Mouse (Mus musculus) kidney, embryonic 14.5 days (tissue): ENCODE measurements around the gene Sae1. TPM values are rescaled to one million over a fixed set of nuclear protein-coding genes. Genes with fewer than 3 reads are reported as not detected.
A peak's percentile ranks its signal among the peaks of the same experiment; 100 is the strongest.

ENCODE experiments used
- ATAC-seq: fragments of 200-750 bp; cut with Nextera tagmentation; 2 replicates; pipeline ENCODE4 v1.8.0; 2017; ENCODE audit warnings: moderate number of reproducible peaks, mild to moderate bottlenecking, moderate TSS enrichment, moderate library complexity; ENCODE audit not compliant: low FRiP score, low TSS enrichment
- H3K27ac ChIP-seq: fragments of 300-500 bp; sonication (generic); 2 replicates; pipeline ENCODE4 v1.5.1; 2014; ENCODE audit warnings: low read depth, mild to moderate bottlenecking, low read length, moderate library complexity, mixed read lengths
- H3K27me3 ChIP-seq: fragments of 300-500 bp; sonication (generic); 2 replicates; pipeline ENCODE4 v1.6.1; 2014; ENCODE audit warnings: mild to moderate bottlenecking, low read length; ENCODE audit not compliant: control insufficient read depth, insufficient read depth
- H3K36me3 ChIP-seq: fragments of 300-500 bp; sonication (generic); 2 replicates; pipeline ENCODE4 v1.6.1; 2014; ENCODE audit warnings: low read length, mixed read lengths; ENCODE audit not compliant: control insufficient read depth, insufficient read depth
- H3K4me1 ChIP-seq: fragments of 300-500 bp; sonication (generic); 2 replicates; pipeline ENCODE4 v1.6.1; 2014; ENCODE audit warnings: low read length, mixed read lengths; ENCODE audit not compliant: control insufficient read depth, insufficient read depth
- H3K4me2 ChIP-seq: fragments of 300-500 bp; sonication (generic); replicated peaks from 2 replicates; pipeline ENCODE4 v1.6.1; 2014; ENCODE audit warnings: low read depth, mild to moderate bottlenecking, low read length
- H3K4me3 ChIP-seq: fragments of 300-500 bp; sonication (generic); 2 replicates; pipeline ENCODE4 v1.5.1; 2014; ENCODE audit warnings: mild to moderate bottlenecking, low read length
- H3K9ac ChIP-seq: fragments of 300-500 bp; sonication (generic); 2 replicates; pipeline ENCODE4 v1.6.1; 2014; ENCODE audit warnings: low read depth, mild to moderate bottlenecking, low read length, moderate library complexity
- H3K9me3 ChIP-seq: fragments of 300-500 bp; sonication (generic); 2 replicates; pipeline ENCODE4 v1.6.1; 2016; ENCODE audit warnings: low read length; ENCODE audit not compliant: control insufficient read depth
- WGBS: fragments of 180-500 bp; shearing (Covaris S2); extraction: QIAGEN DNeasy Blood & Tissue Kit; methylation state at CpG from one replicate; pipeline ENCODE4 v1.1.7; 2014; 5-methylcytosine and 5-hydroxymethylcytosine counted together
- polyA plus RNA-seq: library from polyadenylated mRNA; unstranded; fragments of >200 nt; fragmentation: Nextera tagmentation; extraction: Ambion mirVana; gene quantifications from 2 replicates; pipeline ENCODE4 v1.2.1, GENCODE M21; 2014

Gene Sae1
- polyA plus RNA-seq, 1 experiment from 2014 or later: 323 TPM

- H3K9ac ChIP-seq: no peak overlapping the region
- 83% methylated on average over 5 of the region's 5 CpGs for WGBS
- peaks cover 73% of the 10 kb centered on the region for H3K36me3 ChIP-seq
- peaks cover 6% of the 10 kb centered on the region; the same call in 1 of the 2 replicates for H3K4me1 ChIP-seq
- H3K9me3 ChIP-seq: no peaks in the 10 kb centered on the region
- H3K4me2 ChIP-seq: no peak overlapping the region
- ATAC-seq: no peak
- H3K27me3 ChIP-seq: no peaks in the 10 kb centered on the region
- H3K27ac ChIP-seq: no peak overlapping the region
- H3K4me3 ChIP-seq: no peak overlapping the region
These were observed 31.1 kb upstream of the Sae1 start for GRCm38 (mm10) chr7:16418713-16419112.

GRCm38 (mm10) chr7:16417141-16417771 lies 29.6 kb upstream of the Sae1 start:
- H3K36me3 ChIP-seq: peaks cover 59% of the 10 kb centered on the region
- H3K27me3 ChIP-seq: no peaks in the 10 kb centered on the region
- no peak overlapping the region for H3K4me3 ChIP-seq
- no peak overlapping the region for H3K4me2 ChIP-seq
- no peak for ATAC-seq
- H3K9me3 ChIP-seq: no peaks in the 10 kb centered on the region
- no peak overlapping the region for H3K9ac ChIP-seq
- peaks cover 17% of the 10 kb centered on the region for H3K4me1 ChIP-seq
- no peak overlapping the region for H3K27ac ChIP-seq
- 79% methylated on average over 10 of the region's 10 CpGs for WGBS

- WGBS: 68% methylated on average over 3 of the region's 3 CpGs
- Histone ChIP-seq H3K4me2 (no peak overlapping the region), H3K9me3 (no peaks in the 10 kb centered on the region), H3K9ac (no peak overlapping the region), H3K27me3 (no peaks in the 10 kb centered on the region), H3K4me1 (peaks cover 28% of the 10 kb centered on the region), H3K36me3 (peaks cover 42% of the 10 kb centered on the region), H3K4me3 (no peak overlapping the region), H3K27ac (no peak overlapping the region; the same call in 1 of the 2 replicates)
- peak; percentile 54; the same call in 1 of the 2 replicates for ATAC-seq
These were observed 27.8 kb upstream of the Sae1 start for GRCm38 (mm10) chr7:16415426-16415825.

- no peak overlapping the region for H3K4me3 ChIP-seq
- no peak overlapping the region for H3K4me2 ChIP-seq
- peaks cover 18% of the 10 kb centered on the region for H3K36me3 ChIP-seq
- WGBS: 48% methylated on average over 2 of the region's 2 CpGs
- ATAC-seq: no peak
- no peaks in the 10 kb centered on the region for H3K9me3 ChIP-seq
- peaks cover 28% of the 10 kb centered on the region for H3K4me1 ChIP-seq
- no peak overlapping the region for H3K9ac ChIP-seq
- H3K27me3 ChIP-seq: no peaks in the 10 kb centered on the region
- H3K27ac ChIP-seq: no peak overlapping the region
These were observed 25.3 kb upstream of the Sae1 start for GRCm38 (mm10) chr7:16412930-16413329.

- 80% methylated on average over 8 of the region's 8 CpGs for WGBS
- Histone ChIP-seq H3K36me3 (peaks cover 12% of the 10 kb centered on the region), H3K4me3 (no peak overlapping the region), H3K27ac (no peak overlapping the region), H3K9ac (no peak overlapping the region), H3K4me2 (no peak overlapping the region), H3K9me3 (no peaks in the 10 kb centered on the region), H3K4me1 (peaks cover 28% of the 10 kb centered on the region), H3K27me3 (no peaks in the 10 kb centered on the region)
- ATAC-seq: no peak
These were observed 24.8 kb upstream of the Sae1 start for GRCm38 (mm10) chr7:16412220-16412896.

- no peaks in the 10 kb centered on the region for H3K9me3 ChIP-seq
- H3K27ac ChIP-seq: no peak overlapping the region
- no peak overlapping the region for H3K9ac ChIP-seq
- H3K27me3 ChIP-seq: no peaks in the 10 kb centered on the region
- 90% methylated on average over 5 of the region's 5 CpGs for WGBS
- no peak for ATAC-seq
- H3K4me3 ChIP-seq: no peak overlapping the region
- H3K4me1 ChIP-seq: peaks cover 31% of the 10 kb centered on the region
- no peaks in the 10 kb centered on the region; the same call in 1 of the 2 replicates for H3K36me3 ChIP-seq
- no peak overlapping the region for H3K4me2 ChIP-seq
These were observed 23.5 kb upstream of the Sae1 start for GRCm38 (mm10) chr7:16411100-16411499.

- no peaks in the 10 kb centered on the region for H3K36me3 ChIP-seq
- H3K4me1 ChIP-seq: peaks cover 38% of the 10 kb centered on the region
- 94% methylated on average over 3 of the region's 3 CpGs for WGBS
- H3K27ac ChIP-seq: no peak overlapping the region
- H3K4me3 ChIP-seq: no peak overlapping the region
- H3K27me3 ChIP-seq: no peaks in the 10 kb centered on the region
- no peak overlapping the region for H3K9ac ChIP-seq
- no peak overlapping the region for H3K4me2 ChIP-seq
- ATAC-seq: no peak
- no peaks in the 10 kb centered on the region for H3K9me3 ChIP-seq
These were observed 19.4 kb upstream of the Sae1 start for GRCm38 (mm10) chr7:16406978-16407377.

GRCm38 (mm10) chr7:16405516-16406351 lies 18.1 kb upstream of the Sae1 start:
- Histone ChIP-seq H3K9me3 (no peaks in the 10 kb centered on the region), H3K27ac (peak overlapping the region; percentile 90), H3K4me1 (peaks cover 30% of the 10 kb centered on the region), H3K36me3 (no peaks in the 10 kb centered on the region), H3K27me3 (no peaks in the 10 kb centered on the region), H3K4me2 (peak overlapping the region; percentile 29; the same call in 1 of the 2 replicates), H3K9ac (peak overlapping the region; percentile 44; the same call in 1 of the 2 replicates), H3K4me3 (no peak overlapping the region)
- ATAC-seq: peak; percentile 13; the same call in 1 of the 2 replicates
- 56% methylated on average over 11 of the region's 11 CpGs for whole genome bisulfite sequencing
